Mouse (Mus musculus): Measurements from ENCODE around the gene Hs3st1.

Gene Hs3st1

DNA sequence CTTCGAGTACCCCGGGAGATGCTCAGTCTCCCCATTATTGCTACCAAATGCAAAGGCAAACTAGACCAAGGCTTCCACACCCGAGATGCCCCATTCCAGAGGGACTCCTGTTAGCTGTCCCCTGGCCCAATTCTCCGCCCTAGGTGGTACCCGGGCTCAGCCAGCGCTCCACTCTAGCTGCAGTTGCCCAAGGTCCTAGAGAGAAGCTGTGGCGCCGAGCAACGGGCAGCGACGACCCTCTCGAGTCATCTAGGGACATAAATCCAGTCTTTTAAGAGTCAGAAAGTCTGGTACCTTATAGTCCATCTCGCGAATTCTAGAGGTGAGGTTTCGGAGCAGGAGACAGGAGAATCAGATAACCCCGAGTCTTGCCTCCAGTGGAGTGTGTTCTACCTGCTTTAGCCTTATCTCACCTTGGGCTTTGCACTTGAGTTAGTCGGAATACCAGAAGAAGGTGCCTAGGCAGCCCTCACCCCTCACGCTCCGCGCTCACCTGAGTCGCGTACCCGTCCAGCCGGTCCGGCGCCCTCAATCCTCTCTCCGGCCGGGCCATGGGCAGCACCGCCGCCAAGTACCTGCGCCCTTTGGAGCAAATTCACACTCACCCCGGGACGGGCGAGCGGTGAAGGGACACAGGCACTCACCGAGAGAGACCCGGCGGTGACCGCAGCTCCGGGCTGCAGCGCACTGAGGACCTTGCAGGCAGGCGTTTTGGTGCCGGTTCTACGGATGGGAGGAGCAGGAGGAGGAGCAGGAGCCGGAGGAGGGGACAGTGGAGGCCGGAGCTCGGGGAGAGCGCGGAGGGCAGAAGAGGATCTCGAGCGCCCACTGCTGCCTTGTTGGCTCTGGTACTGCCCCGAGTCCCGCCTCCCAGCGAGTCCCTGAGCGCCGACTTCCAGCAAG is 111.1 kb downstream of the Hs3st1 start:
- peak; percentile 87 for ATAC-seq (ENCODE audit: low TSS enrichment)

DNA sequence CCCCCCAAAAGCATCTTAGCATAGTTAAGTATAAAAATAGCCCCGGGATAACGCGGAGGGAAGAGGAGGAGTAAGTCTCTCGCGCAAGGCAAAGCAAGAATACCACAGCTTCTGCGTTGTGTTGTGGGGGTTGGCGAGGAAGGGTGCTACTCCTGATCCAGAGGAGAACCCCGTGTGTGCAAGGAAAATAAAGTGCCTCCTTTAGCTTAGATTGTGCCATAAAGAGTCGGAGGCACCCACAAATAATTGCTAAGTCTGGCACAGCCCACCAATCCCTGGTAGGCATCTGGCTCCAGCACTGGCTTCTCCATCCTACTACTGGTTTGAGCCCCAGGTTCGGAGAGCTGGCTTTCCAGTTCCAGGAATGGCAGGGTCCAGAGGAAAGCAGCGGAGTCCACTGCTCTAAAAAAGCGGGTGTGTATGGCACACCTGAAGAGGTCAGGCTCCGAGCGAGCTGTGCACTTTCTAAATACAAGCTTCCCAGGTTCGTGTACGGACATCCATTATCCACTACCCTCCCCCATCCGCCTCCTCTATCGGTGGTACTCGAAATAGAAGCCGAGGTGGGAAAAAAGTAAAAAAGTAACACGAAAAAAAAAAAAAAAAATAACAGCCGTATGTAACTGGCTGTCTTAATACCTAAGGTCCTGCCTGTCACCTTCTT is 111.9 kb downstream of the Hs3st1 start:
- ATAC-seq (ENCODE audit: low TSS enrichment), result peak; percentile 35

DNA sequence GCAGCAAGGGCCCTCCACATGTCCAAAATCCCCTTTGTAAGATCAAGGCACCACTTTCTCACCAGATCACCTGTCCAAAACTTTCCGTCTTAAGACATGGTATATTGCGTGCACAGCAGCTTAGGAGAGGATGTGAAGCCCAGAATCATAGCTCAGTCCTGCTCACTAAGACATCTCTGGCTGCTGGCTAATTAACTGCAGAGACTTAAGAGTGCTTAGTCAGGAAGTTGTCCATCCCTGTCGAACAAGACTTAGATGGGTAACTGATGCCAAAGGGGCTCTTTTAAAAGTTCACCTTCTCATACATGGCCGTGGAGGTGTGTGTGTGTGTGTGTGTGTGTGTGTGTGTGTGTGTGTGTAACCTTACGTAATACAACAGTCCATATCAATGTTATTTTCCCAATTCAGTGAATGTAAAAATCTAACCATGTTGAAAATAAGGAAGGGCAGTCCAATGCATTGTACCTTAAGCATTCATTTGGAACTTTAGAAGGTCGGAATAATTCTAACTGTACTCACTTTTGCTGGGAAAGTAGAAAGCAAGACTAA is 113.0 kb downstream of the Hs3st1 start:
- ATAC-seq (ENCODE audit: low TSS enrichment), result no peak

DNA sequence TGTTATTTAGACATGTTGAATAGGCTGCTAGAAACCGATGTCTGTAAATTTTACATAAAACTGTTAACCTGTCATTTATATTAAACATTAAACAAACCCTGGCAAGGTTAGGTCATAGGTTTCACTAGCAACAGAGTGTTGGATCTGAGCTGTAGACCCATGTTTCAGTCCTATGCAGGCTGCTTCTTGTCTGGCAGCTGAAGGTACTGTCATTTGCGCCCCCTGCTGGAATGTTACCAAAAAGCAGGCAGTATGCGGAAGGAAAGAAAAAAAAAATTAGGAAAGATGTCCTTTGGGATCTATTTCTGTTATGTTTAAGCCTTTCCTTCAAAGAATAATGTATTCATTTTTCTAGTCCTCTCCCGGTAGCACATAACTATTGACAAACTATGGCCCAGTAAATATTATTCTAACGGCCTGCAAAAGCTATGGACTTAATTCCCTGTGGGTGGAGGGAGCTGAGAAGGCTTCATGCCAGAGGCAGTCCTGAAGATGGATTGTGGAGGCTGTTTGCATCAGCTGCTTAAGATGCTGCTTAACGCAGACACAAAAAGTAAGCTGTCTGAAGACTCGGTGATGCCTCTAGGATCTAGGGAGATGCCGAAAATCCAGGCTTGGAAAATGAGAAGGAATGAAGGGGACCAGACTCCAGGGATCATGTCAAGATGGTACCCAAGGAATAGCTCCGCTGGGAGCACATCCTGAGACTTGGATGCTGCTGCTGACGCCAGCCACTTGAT is 115.7 kb downstream of the Hs3st1 start:
- peak; percentile 28; the same call in 1 of the 2 replicates for ATAC-seq (ENCODE audit: low TSS enrichment)

DNA sequence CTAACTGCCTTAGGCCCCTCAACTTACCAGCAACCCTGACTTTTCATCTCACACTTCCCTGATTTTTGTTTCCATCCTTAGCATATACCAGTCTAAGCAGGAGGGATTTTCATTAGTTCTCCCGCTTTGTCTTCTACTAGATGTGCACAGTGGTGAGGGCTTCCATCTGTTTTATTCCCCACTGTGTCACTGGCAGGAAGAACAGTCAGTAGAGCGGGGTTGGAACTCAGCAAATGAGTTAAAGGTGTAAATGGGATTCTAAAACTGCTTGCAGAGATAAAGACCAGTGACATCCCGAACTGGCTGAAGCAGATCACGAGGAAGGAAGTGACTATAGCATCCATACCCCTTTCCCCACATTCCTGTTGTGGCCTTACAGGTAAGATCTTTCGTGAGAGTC is 116.3 kb downstream of the Hs3st1 start:
- ATAC-seq (ENCODE audit: low TSS enrichment), result no peak

DNA sequence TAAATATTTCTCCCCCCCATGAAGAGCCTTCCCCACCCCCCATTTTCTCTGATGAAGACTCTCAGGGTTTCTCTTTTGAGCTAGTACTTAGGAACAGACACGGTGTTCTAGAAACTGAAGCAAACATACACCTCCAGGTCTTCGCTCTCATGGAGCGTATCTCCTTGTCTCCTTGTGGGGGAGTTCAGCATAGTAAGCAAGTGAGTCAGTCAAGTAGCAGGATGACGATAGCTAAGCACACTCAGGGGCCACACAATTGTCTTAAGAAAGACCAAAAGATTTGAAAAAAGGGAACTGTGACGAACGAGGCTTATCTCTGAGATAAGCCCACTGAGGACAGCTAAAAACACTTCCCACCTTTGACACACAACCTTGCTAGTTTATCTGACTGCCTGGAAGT is 117.4 kb downstream of the Hs3st1 start:
- ATAC-seq (ENCODE audit: low TSS enrichment), result peak; percentile 59

DNA sequence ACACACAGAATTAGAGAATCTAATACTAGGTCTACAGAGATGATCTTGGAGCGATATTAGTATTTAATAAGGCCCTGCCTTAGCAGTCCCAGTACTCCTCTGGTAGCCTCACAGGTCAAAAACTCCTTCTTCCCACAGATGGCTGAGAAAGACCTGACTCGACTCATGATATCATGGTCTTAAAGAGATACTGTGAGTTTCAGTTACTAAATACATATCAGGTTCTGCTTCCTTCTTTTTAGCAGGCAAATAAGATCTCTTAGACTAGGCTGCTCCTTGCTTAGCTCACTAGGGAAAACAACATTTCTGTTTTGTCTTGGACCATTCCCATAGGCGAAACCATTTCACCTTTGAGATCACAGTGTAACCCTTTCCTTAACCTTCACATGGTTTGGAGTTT is 119.2 kb downstream of the Hs3st1 start:
- ATAC-seq (ENCODE audit: low TSS enrichment), result no peak

DNA sequence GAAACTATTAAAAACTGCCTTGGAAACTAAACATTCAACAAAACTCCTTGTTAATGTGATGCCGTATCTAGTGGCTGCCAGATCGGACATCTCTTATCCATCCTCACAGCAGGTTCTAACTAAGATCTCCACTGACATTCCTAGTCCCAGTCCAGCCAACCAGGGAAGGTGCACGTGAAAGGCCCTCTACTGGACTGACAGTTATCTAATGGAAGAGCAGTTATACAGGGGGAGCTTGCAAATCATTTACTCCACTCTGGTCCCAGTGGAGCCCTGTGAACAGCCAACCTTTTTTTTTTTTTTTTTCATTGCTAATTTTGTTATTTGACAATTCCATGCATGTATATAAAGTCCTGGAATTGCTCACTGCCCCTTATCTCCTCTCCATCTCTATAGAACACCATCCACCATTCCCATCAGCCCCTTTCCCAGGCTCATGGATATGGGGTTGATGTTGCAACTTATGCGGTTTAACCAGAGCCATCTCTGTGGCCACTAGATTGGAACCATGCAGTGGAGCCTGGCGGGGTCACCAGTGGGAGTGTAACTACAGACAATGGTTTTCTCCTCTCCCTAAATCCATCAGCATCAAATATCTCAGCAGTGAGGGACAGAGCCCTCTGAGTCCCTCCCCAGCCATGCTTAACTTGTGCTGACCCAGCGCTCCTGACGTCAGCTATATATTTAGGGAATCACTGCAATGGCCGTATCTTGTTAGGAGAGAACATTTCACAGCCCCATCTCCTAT is 120.8 kb downstream of the Hs3st1 start:
- no peak for ATAC-seq (ENCODE audit: low TSS enrichment)

DNA sequence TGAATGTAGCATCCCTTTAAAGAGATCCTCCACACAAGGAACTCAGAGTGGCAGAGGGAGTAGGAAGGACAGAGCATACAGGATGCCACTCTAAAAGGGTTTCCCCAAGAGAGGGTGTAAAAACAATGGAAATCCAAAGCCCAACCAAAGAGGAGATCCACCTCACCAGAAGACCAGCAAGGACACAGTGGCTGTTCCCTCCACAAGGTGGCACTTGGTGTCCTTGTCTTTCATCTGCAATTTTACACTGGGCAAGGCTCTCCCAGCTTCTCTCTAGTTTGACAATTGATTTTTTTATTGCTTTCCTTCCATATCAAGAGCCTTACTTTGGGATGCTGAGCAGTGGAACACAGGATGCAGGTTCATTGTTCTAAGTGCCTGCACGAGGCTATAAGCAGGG is 122.1 kb downstream of the Hs3st1 start:
- ATAC-seq (ENCODE audit: low TSS enrichment), result peak; percentile 42

DNA sequence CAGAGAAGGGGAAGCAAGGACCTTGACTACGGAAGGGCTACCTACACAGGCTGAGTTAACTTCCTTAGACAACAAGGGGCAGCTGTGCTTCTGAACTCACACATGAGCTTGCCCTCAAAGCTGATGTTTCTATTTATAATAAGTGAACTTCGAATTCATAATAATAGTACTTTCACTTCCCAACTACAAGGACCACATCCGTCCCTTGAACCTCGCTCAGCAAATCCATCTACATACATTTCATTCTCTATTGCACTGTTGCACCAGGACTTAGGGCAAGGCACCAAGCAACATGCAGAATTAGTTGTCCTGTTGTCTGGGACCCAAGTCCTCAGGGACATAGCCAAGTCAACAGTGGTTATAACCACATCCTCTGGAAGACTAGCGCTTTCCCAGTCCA is 124.4 kb downstream of the Hs3st1 start:
- ATAC-seq (ENCODE audit: low TSS enrichment), result no peak

DNA sequence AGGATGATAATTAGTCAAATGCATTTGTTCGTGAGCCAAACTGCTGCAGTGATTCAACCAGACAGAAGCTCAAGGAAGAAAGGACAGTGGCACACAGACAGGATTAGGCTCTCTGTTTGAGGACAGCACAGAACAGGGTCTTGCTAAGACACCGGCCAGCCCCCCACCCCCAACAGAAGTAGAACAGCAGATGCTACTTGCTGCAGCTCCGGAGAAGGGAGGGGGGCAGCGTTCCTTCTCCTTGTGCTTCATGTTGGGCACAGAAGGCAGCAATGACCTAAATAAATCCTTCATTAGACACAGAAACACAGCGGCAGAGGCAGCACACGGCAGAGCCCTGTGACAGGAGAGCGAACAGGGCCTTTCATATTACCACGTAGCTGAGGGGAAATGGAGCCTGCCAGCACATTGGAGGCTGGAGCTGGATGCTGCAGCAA is 130.2 kb downstream of the Hs3st1 start:
- peak; percentile 34 for ATAC-seq (ENCODE audit: low TSS enrichment)

DNA sequence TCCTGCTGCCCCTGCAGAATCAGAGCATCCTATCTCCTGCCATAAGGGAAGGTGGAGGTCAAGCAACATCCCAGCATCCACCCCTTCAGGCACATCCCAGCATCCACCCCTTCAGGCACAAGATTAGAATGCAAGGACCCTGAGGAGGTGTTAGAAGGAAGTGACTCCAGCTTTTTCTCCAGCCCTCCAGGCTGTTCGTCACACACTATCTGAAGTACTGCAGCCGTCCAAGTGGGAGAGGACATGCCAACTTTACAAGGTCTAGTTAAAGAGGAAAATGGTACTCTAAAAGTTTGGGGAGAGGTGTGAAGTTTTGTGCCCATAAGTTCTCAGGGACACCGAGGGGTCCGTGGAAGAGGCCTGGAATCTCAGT is 131.1 kb downstream of the Hs3st1 start:
- peak; percentile 35 for ATAC-seq (ENCODE audit: low TSS enrichment)

DNA sequence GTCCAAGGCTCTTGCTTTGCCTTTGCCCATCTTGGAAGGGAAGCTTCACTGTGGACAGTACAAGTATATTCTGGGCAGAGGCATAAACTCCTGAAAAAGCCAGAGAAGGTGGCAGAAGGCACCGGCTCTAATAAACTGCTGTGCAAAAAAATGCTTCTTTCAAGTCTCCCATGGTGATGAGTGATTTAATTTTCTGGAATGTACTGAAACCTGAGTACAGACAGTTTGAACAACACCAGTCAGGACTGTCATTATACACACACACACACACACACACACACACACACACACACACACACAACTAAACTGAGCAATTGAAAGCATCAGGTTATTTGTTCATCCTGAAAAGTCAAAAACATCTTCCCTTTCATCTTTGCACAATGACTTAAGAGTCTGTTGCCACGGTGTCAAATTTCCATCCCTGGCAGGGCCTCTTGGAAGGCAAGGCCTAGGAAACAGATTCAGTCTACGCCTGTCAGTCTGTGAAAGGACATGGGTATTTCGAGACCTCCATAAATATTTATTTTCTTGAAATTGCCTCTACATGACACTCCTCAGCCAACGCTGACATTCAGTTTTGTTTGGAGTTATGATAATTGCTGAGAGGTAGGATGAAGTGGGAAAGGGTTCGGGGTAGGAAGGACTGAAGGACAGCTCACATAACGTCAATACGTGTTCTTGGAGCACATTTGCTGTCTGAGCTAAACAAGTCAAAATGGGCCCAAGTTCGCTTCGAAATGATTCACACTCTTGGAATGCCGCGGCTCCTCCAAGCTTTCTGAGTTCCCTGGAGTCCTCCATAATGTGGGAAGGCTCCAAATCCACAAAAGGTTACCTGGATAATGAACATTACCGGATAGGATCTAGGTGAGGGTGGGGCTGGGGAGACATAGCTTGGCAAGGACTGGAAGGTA is 131.7 kb downstream of the Hs3st1 start:
- ATAC-seq (ENCODE audit: low TSS enrichment), result peak; percentile 16; the same call in 1 of the 2 replicates

DNA sequence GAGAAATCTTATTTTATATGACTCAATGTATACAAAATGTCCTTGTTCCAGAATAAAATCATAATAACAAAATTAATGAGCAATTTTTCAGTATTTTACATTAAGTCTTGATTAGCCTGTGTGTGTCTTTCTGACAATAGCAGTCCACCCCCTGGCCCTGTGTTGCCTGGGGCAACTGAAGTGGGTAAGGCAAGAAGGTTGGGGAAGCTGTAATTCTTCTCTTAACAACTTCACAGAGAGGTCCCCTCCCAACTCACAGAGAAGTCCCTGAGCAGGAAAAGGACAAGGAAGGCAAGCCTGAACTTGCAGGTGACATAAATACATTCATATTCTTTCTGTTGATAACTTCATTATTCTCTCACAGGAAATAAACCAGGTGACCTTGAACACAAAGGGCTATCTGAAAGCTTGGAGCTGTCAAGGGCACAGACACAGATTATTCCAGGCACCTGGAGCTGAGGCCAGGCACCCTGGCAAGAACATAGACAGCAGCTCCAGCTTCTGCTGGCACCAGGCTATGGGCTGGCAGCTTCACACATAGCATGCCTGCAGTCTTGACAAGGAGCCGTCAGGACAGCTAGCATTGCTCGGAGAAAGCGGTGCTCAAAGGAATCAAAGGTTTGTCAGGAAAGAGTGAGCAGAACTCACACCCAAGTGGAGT is 134.9 kb downstream of the Hs3st1 start:
- peak; percentile 35 for ATAC-seq (ENCODE audit: low TSS enrichment)

DNA sequence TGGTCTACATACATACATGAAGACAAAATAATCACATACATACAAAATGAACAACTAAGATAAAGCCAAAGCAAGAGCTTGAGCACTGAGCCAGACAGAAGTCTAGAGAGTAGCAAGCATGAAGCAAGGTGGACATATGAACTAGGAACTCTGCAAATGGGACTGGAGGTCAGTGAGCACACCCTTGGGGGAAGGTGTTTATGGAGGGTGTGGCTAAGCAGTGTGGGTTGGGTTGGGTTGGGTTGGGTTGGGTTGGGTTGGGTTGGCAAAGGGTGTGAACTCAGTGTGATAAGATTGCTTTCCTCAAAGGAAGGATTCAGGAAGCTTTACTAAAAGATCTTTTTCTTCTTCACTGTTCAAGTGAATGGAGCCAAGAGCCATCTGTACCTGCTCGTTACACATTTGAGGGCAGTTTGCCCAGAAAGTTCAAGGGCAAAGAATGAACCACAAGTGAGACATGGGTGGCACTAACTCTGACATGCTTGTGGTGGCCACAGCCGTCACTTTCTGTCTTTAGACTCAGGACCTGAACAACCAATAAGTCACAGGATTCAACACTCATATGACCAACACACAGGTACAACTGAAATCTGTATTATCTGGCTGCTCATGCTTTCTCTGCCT is 137.8 kb downstream of the Hs3st1 start:
- ATAC-seq (ENCODE audit: low TSS enrichment), result no peak

DNA sequence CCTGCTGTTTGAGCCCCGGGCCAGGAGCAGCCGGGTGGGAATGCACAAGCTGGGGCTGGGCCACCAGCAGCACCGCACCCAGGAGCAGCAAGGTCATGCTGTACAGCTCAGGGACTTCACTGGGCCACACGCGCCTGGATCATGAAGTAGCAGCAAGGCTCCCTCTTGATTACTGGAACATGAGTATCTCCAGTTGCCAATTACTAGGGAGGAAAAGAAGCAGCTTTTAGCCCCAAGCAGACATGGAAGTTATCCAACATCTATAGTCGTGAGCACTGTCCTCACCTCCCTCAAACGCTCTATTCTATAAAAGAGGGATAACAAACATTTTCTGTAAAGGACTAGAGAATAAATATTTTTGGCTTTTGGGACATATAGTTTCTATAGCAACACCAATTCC is 140.1 kb downstream of the Hs3st1 start:
- ATAC-seq (ENCODE audit: low TSS enrichment), result peak; percentile 62

DNA sequence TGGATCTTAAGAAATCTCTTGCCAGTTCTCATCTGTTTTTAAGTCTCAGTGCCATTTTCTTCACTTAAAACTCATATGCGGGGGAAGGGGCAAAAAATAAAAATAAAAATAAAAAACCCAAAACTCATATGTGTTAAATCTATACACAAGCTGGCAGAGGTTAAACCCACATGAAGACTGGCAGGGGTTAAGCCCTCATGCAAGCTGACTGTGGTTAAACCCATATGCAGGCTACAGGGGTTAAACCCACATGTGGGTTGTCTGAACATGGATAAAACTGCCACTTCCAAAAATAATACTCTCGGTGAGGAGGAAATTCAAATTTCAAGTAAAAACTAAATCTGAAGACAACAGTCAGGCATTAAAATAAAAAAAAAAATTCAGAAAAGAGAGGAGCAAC is 141.7 kb downstream of the Hs3st1 start:
- ATAC-seq (ENCODE audit: low TSS enrichment), result no peak

DNA sequence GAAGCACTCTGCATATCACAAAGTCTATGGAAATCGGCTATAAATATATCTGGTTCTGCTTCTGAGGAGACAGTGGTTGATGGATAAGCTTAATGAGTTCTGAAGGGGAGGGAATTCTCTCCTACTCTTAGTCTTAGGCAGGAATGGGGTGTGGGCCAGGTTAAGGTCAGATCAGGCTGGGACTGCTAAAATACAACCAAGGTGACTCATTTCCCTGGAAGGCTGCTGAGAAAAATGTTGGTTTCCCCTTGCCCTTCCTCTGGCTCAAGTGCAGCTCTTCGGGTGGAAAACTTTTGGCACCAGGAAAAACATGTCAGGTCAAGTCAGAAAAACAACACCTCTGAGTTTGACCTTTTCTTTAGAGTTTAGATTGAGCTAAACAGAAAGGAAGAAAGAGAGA is 143.0 kb downstream of the Hs3st1 start:
- ATAC-seq (ENCODE audit: low TSS enrichment), result no peak

DNA sequence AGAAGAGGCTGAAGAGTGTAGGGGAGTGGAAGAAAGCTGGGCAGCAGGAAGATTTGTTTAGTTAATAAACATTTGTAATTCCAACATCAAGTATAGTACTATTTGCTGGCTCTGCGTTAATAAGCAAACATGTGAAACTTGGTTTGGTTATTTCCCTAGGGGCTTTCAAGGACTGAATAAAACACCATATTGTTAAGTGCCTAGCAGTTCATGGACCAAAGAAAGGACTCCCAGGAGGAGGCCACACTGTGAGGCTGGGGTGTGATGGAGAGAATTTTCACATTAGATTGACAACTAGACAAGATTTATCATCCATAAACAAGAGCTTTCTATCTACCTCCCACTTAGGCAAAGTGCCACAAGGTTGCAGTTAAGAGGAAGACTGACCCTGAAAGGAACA is 147.0 kb downstream of the Hs3st1 start:
- no peak for ATAC-seq (ENCODE audit: low TSS enrichment)

Data from frontal cortex, adult (tissue).